Mouse (Mus musculus): ENCODE measurements around the gene Hsf2bp. TPM values are rescaled to one million over a fixed set of nuclear protein-coding genes. Genes with fewer than 3 reads are reported as not detected.

Gene Hsf2bp
- total RNA-seq, 4 experiments from 2014 or later, result 0.94 to 1.9 (median 1.1) TPM

DNA sequence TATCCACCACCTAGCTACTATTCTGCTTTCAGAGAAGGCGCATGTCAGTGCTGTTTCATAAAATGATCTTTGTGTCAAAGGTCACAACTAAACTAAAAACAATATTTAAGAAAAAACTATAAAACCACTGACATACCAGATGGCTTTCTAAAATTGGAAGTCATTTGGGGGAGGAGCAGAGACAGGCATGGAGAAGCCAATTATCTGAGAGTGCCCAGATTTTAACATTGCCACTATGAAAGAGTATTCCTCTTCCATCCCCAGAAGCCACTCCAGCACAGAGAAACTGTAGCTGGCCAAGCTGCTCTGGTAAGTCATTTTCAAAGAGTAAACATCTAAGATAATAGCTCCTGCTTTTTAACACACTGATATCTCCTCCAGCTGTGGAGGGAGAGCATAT lies 49.2 kb downstream of the Hsf2bp start:
- no peak for DNase-seq (ENCODE audit: low spot score in 2 of 2)

DNA sequence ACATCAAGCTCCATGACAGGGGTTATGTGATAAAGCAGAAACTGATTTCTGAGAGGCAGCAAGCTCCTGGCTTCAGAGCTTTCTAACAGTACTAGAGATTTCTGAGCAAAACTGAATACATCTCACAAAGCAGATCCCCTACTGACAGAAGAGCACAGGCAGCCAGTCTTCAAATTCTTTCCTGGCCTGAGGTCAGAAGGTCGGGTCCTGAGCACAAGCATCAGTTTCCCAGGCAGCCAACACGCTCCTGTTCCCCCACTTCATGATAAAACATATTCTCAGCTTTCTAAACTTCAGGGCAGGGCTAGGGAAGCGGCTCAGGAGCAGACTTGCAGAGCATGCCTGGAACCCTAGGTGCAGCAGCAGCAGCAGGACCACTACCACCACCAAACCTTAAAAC lies 52.7 kb downstream of the Hsf2bp start:
- no peak for DNase-seq (ENCODE audit: low spot score in 2 of 2)

DNA sequence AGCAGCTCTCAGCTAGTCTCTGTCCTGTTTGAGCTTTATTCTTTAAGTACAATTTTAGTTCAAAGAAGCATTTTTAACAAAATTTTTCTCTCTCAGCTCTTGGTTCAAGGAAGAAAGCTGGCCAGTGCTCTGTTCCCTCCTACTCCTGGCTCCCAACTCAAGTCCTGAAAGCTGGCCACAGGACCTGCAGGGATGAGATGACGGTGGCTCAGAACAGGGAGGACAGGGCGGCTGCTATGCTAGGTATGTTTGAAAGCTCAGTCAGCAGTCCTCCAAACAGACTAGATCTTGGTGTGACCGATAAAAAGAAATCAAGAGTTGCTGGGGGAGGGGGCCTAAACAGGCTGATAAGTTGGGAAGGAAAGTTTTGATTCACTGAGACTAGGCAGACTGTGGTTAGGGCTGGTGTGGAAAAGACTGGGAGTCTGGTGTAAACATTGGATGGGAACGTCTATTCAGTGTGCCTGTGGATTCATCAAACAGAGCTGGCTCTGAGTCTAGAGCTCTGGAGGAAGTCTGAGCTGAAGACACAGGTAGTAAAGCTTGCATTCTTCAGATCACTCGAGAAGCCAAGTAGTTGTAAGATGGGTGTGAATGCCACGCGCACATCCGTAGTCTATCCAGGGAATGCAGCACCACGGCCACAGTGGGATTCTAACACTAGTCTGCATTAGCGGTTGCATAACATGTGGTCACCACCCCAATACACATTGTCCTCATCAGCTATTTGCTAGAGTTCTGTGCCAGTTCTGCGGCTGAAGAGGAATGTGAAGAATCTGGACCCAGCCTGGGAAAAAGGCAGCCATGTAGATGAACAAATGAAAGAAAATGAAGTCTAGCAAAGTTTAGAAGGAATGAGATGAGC lies 53.6 kb downstream of the Hsf2bp start:
- no peak for DNase-seq (ENCODE audit: low spot score in 2 of 2)

DNA sequence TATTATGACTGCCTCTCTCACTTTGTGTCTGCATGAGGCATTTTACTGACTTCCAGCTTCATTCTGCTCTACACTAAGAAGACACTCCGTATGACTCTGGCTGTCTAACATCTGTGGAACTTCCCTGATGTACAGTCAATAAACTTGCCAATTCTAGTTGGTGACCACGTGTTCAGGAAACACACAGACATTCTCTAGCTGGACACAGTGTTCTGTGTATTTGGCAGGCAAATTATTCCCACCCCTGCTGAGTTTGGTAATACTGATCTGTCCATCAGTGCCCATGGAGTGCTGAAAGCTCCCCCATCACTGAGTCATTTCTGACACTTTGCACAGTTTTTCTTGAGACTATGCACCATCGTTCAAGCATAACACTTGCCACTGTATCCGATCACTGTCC lies 56.3 kb downstream of the Hsf2bp start:
- DNase-seq (ENCODE audit: low spot score in 2 of 2), result no peak

DNA sequence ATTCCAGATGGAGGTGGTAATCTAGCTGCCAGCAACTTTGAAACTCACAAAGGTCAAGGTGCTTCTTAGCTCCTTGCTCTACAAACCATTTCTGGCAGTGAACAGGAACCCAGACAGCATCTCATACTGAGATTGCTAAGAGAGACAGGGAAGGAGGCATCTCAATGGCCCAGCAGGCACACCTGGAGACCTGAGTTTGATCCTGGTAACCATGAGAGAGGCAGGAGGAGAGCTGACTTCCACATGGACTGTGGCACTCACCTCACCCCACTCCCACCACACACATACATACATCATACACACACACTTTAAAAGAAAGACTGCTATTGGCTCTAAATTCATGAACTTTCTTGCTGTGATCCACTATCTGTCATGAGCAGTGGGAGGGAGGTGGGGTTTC lies 59.0 kb downstream of the Hsf2bp start:
- DNase-seq (ENCODE audit: low spot score in 2 of 2), result no peak

DNA sequence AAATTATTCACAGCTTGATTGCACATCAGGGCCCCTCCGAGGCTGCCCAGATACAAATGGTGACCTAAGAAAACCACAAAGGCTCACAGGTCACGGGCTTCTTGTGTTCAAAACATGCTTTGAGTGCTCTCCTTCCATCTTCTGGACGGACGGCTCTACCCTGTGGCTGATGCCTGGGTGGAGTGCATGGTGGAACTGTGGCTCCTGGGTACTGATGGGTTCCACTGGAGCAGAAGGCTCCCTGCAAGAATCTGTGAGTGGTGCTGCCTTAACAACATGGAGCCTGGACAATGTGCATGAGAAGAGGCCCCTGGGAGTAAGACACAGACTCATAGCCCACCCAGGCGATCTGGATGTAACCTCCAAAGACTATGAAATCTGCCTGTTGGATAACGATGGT lies 59.6 kb downstream of the Hsf2bp start:
- DNase-seq (ENCODE audit: low spot score in 2 of 2), result no peak

DNA sequence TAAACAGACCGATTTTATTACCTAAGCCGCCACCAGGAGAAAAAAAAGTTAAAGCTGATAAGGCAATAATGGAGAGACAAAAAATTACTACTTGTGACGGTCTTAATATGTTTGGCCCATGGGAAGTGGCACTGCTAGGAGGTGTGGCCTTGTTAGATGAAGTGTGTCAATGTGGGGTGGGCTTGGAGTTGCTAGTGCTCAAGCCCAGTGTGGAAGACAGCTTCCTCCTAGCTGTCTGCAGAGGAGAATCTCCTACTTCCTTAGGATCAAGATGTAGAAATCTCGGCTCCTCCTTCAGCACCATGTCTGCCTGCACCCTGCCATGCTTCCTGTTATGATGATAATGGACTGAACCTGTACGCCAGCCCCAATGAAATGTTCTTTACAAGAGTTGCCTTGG lies 61.5 kb downstream of the Hsf2bp start:
- DNase-seq (ENCODE audit: low spot score in 2 of 2), result no peak

DNA sequence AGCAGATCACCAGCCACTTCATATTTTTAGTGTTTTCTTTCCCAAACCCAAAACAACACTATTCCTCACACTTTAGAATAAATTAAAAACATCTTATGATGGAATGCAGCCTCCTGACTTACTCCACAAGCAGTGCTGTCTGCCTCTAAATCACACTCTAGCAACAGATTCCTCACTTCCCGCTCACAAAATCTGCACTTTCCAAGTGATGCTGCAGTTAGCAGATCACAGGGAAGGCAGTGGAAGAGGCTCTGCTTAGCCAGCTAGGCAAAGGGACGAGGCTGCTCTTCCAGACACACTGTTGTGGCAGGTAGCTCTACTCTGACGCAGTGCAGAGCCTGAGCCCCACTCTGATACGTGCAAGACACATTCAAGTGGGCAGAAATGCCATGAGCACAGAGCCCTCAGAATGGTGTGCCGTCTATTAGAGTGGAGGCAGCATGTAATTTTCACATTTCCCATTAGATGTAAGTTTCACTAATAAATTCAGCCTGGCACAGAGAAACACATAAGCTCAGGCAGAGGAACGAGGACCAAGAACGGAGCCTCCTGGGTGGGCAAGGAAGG lies 62.4 kb downstream of the Hsf2bp start:
- DNase-seq (ENCODE audit: low spot score in 2 of 2), result no peak

DNA sequence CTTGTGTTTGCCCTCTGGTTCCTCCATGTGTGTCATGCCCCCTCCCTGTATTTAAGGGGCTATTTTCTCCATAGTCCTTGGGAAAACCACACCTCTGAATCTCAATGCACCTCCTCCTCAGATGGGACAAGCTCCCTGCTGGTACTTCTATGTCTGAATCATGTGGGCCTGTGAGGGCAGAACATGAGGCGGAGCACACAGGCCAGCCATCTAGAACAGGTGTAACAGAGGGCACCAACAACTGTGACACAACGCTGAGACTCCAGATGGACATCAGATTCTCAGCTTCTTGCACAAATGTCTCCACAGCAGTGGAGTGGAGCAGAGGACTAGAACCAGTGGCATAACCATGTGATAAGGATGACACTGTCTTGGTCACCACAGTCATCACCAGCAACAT lies 65.3 kb downstream of the Hsf2bp start:
- DNase-seq (ENCODE audit: low spot score in 2 of 2), result no peak

DNA sequence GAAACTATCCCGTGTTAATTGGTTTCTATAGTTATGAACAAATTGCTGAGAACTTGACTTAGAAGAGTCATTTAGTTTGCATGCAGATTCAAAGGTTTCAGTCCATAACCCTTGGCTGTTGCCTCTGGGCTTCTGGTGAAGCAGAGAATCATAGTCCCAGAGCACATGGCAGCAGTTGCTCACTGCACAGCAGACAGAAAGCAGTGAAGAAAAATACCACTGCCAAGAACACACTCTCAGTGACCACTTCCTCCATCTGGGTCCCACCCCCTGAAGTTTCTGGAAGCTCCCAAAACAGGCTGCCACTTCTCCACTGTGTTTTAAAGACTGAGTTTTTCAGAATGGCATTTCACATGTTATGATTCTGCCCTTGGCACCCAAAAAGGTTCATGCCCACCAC lies 67.3 kb downstream of the Hsf2bp start:
- DNase-seq (ENCODE audit: low spot score in 2 of 2), result no peak

DNA sequence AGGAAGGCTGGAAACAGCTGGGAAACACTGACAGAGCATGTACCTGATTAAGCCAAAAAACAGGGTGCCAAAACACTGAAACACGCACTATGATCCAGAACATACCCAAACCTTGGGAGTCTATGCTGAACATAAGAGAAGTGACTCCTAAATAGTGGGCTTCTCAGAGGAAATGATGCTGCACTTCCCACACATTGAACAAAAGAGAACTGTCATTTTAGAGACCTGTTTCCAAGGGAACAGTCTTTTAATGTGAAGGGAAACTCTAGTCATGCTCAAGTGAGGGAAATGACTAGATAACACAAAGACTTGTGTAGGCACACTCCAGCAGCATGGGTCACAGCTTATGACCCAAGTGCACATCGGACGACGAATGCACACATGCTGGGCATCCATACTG lies 68.8 kb downstream of the Hsf2bp start:
- DNase-seq (ENCODE audit: low spot score in 2 of 2), result no peak

DNA sequence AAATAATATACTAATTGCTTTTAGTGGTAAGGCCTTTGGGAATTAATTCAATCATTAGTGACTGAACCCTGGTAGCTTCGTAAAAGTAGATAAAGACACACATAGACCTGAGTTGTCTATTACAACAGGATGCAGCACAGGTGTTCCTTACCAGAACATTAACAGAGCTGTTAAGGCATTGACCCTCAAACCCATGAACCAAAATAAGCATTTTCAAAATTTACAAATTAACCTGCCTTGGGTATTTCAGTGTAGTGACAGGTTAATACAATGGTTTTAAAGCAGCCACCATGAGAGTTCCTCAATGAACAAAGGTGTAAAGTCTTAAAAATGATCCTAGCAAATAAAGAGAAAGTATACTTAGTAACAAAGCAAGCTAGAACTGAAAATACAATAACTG lies 69.6 kb downstream of the Hsf2bp start:
- no peak for DNase-seq (ENCODE audit: low spot score in 2 of 2)

DNA sequence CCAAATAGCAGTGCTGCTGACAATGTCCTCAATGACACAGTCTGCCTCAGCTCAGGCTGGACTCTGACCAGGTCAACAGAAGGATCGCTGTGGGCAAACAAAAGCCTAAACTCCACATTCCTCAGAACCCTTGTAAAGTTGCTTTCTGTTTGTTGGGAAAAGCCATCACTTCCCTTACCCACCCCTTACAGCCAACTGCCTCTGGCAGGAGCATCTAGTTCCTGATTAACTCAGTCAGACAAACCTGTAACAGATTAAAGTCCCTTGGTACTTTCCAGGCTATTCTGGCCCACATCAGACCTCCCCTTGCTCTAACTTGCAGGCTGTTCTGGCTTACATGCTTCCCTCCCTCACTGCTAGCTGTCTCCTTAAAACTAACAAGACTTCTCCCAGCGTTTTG lies 70.5 kb downstream of the Hsf2bp start:
- DNase-seq (ENCODE audit: low spot score in 2 of 2), result no peak

DNA sequence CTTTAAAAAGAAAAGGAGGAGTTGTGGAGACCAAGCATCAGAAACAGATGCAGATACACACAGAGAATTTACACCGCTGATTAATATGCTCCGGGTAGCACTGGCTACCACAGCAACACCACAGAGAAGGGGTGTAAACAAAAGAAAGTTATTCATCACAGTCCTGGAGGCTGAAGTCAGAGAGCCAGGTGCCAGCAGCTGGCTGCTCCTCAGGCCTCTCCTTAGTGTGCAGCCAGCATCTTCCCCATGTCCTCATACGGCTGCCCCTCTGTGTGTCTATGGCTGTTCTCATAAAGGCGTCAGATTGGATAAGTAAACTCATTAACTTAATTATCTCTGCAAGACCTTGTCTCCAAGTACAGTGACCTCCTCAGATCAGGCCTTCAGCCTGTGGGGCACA lies 73.2 kb downstream of the Hsf2bp start:
- no peak for DNase-seq (ENCODE audit: low spot score in 2 of 2)

DNA sequence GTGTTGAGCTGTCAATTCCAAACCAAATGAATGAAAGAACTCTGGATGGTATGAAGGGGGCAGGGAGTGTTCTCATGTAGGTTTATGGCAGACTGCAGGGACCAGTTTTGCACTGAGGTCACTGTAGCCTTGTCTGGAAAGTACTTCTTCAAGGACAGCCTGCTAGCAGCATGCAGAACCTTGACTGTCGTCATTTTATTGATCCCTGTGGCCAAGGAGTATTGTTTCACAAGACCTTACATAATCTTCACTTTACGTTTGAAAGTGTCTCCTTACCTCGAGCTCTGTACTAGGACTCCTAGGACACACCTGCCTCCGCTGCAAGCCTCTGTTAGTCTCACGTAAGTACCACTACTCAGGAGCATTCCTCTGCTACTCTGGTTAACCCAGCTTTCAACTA lies 73.9 kb downstream of the Hsf2bp start:
- DNase-seq (ENCODE audit: low spot score in 2 of 2), result no peak

DNA sequence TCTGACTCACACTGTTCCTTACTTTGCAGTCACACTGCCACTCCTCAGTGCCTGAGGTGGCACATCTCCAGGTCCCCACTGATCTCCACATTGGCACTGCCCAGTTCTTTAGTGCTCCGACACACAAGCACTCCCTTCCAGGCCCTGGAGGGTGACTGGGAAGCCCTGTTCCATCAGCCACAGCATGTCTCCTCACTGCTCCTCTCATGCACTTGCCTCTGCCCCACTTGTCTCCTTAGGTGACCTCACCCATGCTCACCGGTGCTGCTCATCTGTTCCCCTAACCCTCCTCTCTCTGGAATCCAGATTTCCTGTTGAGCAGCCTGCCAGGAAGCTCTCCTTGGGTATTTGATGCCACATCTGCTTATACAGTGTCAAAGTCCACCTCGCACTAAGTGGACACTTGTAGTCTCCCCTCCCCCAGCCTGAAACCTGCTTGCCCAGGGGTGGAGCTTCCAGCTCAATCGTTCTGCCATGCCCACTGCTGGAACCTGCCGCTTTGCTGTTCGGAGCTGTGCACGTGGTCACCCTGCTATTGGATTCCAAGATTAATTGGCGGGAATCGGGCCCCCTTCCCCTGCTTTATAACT lies 81.5 kb downstream of the Hsf2bp start:
- no peak for DNase-seq (ENCODE audit: low spot score in 2 of 2)

DNA sequence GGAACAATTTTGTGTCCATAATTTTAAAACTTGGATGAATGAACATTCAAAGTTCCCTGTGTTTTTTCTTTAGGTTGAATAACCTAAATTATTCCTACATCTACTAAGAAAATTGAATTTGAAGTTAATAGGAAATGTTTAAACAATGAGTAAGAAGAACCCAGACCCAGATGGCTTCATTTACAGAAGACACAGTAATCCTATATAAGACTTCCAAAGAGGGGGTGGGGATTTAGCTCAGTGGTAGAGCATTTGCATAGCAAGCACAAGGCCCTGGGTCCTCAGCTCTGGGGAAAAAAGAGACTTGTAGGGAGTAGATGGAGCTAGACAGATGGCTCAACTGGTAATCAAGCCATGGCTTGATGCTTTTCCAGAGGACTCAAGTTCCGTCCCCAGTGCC lies 87.1 kb downstream of the Hsf2bp start:
- DNase-seq (ENCODE audit: low spot score in 2 of 2), result no peak

DNA sequence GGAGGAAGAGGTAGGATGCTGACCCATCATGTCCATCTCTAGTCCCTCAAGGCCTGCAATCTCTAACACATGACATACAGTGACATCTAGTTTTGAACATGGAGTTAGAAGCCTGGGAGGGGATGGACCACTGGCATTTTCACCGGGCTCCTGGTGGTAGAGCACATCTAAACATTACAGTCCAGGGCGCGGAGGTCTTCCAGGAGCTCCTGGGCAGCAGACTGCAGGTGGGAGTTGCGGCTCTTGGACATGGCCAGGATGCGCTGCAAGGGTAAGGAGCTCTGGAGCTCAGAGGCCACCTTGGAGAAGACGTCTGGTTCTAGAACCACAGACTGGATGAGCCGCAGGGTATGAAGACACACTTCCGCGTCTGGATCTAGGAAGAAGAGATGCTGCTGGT lies 89.7 kb downstream of the Hsf2bp start:
- no peak for DNase-seq (ENCODE audit: low spot score in 2 of 2)

DNA sequence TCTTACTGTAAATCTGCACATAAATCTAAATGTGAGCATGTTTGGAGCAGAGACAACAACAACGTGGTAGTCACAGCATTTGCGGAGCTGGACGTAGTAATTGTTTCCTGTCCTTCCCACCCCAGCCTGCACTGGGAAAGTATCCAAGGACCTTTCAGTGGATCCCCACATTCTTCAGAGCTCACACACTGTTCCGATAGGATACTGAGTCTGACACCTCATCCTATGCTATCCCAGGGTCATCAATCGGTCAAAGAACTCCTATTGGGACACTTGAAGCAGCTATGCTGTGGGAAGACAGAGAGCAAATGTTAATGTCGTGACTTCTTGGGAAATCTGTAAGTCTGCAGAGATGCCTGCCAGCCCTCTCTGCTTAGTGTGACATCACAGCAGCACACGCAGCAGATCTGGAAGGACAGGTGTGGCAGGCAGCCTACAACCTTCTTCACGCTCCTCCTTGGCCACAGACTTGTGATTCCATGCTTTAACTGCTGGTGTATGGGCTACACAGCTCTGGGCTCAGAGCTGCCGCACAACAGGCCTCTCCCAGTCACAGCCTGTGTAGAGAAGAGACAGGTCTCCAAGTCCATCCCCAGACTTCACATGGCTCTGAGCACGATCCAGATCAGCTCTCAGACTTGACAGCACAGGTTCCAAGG lies 92.1 kb downstream of the Hsf2bp start:
- DNase-seq (ENCODE audit: low spot score in 2 of 2), result no peak

DNA sequence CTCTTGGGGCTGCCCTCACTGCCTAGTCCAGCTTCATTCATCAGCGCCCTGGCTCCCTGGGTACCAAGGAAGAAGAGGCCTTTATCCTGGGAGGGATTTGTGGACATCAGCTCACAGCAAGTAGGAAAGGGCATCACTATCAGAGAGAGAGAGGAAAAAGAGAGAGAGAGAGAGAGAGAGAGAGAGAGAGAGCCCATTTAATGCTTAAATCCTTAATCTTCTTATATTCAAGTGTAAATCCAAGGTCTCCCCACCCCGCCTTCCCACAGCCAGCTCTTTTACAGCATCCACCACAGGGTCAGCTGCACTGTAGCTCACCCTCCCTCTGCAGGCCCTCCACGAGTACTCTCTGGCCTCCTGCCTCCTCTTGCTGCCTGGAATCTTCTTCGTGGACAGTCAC lies 94.5 kb downstream of the Hsf2bp start:
- DNase-seq (ENCODE audit: low spot score in 2 of 2), result no peak

DNA sequence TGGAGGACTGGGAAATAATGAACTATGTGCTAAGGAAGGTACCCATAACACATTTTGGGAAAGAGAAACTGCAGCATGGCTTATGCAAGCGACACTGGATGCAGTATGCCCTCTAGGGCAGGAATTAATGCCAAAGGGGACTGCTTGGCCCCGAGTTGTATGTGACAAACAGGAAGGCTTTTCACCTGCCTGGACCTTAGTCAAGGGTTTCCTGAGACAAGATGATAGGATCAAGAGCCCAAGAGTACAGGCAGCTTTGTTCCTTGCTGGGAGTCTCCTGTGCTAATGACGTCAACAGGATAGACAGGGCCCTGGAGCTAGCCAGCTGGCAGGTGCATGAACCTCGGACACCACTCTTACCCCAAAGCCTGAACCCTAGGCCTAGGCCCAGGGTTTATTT lies 95.5 kb downstream of the Hsf2bp start:
- no peak for DNase-seq (ENCODE audit: low spot score in 2 of 2)

DNA sequence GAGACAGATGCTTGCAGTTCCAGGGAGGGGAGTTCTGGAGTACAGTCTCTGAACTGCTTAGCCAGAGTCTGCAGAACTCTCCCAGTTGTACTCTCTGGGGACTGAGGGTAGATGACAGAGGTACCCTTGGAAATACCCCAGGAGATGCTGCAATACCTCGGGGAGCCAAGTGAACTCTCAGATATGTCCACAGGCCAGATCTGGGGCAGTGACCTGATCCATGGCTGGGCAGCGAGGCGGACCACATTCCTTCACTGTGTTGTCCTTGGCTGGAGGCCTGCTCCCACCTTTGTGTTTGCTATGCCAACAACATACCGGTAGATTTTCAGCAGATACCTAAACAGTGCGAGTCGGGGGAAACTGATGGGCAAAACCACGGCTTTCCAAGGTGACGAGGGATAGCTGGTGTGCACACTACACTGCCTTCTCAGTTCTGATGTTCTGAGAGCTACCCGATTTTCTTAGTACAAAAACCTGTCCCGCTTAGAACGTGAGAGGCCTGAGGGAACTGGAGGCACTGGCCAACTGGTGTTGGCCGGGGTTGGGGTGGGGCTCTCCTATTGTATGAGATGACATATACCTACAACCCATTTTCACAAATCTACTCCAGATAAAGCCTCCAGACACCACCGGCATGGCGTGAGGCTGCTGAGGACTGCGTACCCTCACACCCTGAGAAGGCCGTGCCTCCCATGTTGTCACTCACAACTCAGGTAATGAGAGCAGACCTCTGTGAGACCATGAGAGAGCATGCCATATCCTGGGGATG lies 96.7 kb downstream of the Hsf2bp start:
- no peak for DNase-seq (ENCODE audit: low spot score in 2 of 2)

Data from left cerebral cortex, adult 8-10 months (tissue).